In genomic region chr5:125070399-125070798, GRCm38 (mm10) we compare ENCODE assay signal across 9 mouse cellular contexts.
A peak's percentile ranks its signal among the peaks of the same experiment; 100 is the strongest.
DNase-seq lines count a peak whose midpoint lies in the region; ATAC-seq and TF ChIP-seq lines count a peak whose summit lies in the region.
"Had no signal": no experiment of that assay in that cellular context is flagged by ENCODE, and none has a peak within 500 bp of the region (broad histone marks: within the 10 kb centered on the region; RNA-seq: fewer than 3 reads in every experiment).

No protein-coding gene starts in this region.

- no peaks in the 10 kb centered on the region for H3K27me3 ChIP-seq in heart, adult 2 months (ENCODE audit: control insufficient read depth, insufficient read depth, low read length)
- H3K27me3 ChIP-seq in heart, embryonic 11.5 days (ENCODE audit: control insufficient read depth, insufficient read depth, low read length) = no peaks in the 10 kb centered on the region
- H3K27me3 ChIP-seq: midbrain, embryonic 12.5 days had no signal

- no peaks in the 10 kb centered on the region; the same call in 1 of the 2 replicates for H3K36me3 ChIP-seq in heart, adult 2 months (ENCODE audit: control insufficient read depth, insufficient read depth, low read length)
- peaks cover 6% of the 10 kb centered on the region for H3K36me3 ChIP-seq in heart, embryonic 11.5 days (ENCODE audit: control insufficient read depth, insufficient read depth, low read length)

- H3K79me2 ChIP-seq in heart, adult 2 months (replicated peaks; ENCODE audit: control insufficient read depth, insufficient read depth, low read length) = peaks cover under 1% of the 10 kb centered on the region; the same call in 1 of the 2 replicates

- peak; percentile 86 for TF ChIP-seq EP300 in heart, adult 2 months (IDR thresholded peaks at IDR 0.05; ENCODE audit: insufficient read depth, low read depth, low read length)

- no peak for TF ChIP-seq CTCF in heart, adult 2 months (IDR thresholded peaks at IDR 0.05)

- no peak overlapping the region for H3K4me2 ChIP-seq in heart, embryonic 11.5 days
- H3K4me2 ChIP-seq: midbrain, embryonic 12.5 days had no signal

- no peak overlapping the region for H3K9ac ChIP-seq in heart, adult 2 months (ENCODE audit: low read depth, low read length)
- no peak overlapping the region for H3K9ac ChIP-seq in heart, embryonic 11.5 days (ENCODE audit: low read depth, low read length)
- H3K9ac ChIP-seq: midbrain, embryonic 12.5 days had no signal

- no peak for ATAC-seq in heart, embryonic 11.5 days (replicated peaks; ENCODE audit: insufficient number of reproducible peaks, low FRiP score, low TSS enrichment)

- no peak for TF ChIP-seq POLR2A in heart, adult 2 months (IDR thresholded peaks at IDR 0.05; ENCODE audit: insufficient read depth, low read depth, low read length)

- 15% methylated on average over 2 of the region's 2 CpGs for WGBS in heart, adult 2 months
- 65% methylated on average over 2 of the region's 2 CpGs for WGBS in heart, embryonic 11.5 days (ENCODE audit: insufficient replicate concordance)

- H3K4me1 ChIP-seq in heart, adult 2 months (ENCODE audit: control insufficient read depth, insufficient read depth, low read length) = peaks cover 30% of the 10 kb centered on the region
- peaks cover 29% of the 10 kb centered on the region for H3K4me1 ChIP-seq in heart, embryonic 11.5 days (ENCODE audit: control insufficient read depth, insufficient read depth, low read length)

- intact Hi-C loops in heart, adult 2 months (cut with DNase I) = loop anchor here (5.0 kb wide), 1 partner anchor 37 kb away; no protein-coding TSS in a partner anchor
- intact Hi-C loops in heart, postnatal 10 days (cut with DNase I) = no loop called here
- intact Hi-C loops in gastrocnemius, postnatal 36 days (cut with DNase I) = no loop called here

- no peak overlapping the region for H3K27ac ChIP-seq in heart, adult 2 months
- no peak overlapping the region for H3K27ac ChIP-seq in heart, embryonic 11.5 days (ENCODE audit: low read depth, low read length)
- H3K27ac ChIP-seq: midbrain, embryonic 12.5 days had no signal

- no peaks in the 10 kb centered on the region for H3K9me3 ChIP-seq in heart, embryonic 11.5 days (replicated peaks; ENCODE audit: control insufficient read depth, low read length)
- H3K9me3 ChIP-seq: midbrain, embryonic 12.5 days had no signal

- H3K4me3 ChIP-seq in heart, adult 2 months = no peak overlapping the region
- no peak overlapping the region for H3K4me3 ChIP-seq in heart, embryonic 11.5 days (ENCODE audit: low read depth, low read length)
- H3K4me3 ChIP-seq: midbrain, embryonic 12.5 days had no signal

- DNase-seq in heart, adult 2 months = peak in 1 of 2 experiments; percentile 60
- peak; percentile 57 to 71 for DNase-seq in cerebellum, postnatal 25 days
- DNase-seq in heart, postnatal 10 days = peak; percentile 73 to 84
- DNase-seq in lung, postnatal 10 days = peak; percentile 71
- DNase-seq in layer of hippocampus, adult 8-10 months (ENCODE audit: low spot score in 2 of 2) = no peak
- DNase-seq in gastrocnemius, postnatal 25 days = no peak
- no peak for DNase-seq in gastrocnemius, postnatal 36 days

Comparison
In these comparisons a context has a peak if more than half of its experiments do, and no peak if none do; other contexts are left out.
1. DNase-seq: peak in cerebellum, postnatal 25 days (2 of 2), heart, postnatal 10 days (2 of 2) and lung, postnatal 10 days (single experiment); none in layer of hippocampus, adult 8-10 months (0 of 2), gastrocnemius, postnatal 25 days (single experiment) and gastrocnemius, postnatal 36 days (0 of 2).